Mouse (Mus musculus) hindbrain, embryonic 13.5 days (tissue): ENCODE measurements around the gene Ap2a1. TPM values are rescaled to one million over a fixed set of nuclear protein-coding genes. Genes with fewer than 3 reads are reported as not detected.
A peak's percentile ranks its signal among the peaks of the same experiment; 100 is the strongest.

Experiments used
- ATAC-seq: fragments of 200-750 bp; cut with Nextera tagmentation; 2 replicates; pipeline ENCODE4 v1.8.0; 2017; ENCODE audit warnings: moderate TSS enrichment; ENCODE audit not compliant: low FRiP score
- H3K27ac ChIP-seq: fragments of 300-500 bp; sonication (generic); 2 replicates; pipeline ENCODE4 v1.5.1; 2015; ENCODE audit warnings: inconsistent platforms, mild to moderate bottlenecking, moderate library complexity
- H3K27me3 ChIP-seq: fragments of 300-500 bp; sonication (generic); 2 replicates; pipeline ENCODE4 v1.6.1; 2015; ENCODE audit warnings: mild to moderate bottlenecking, inconsistent platforms
- H3K36me3 ChIP-seq: fragments of 300-500 bp; sonication (generic); 2 replicates; pipeline ENCODE4 v1.6.1; 2015; ENCODE audit warnings: mild to moderate bottlenecking, inconsistent platforms
- H3K4me1 ChIP-seq: fragments of 300-500 bp; sonication (generic); replicated peaks from 2 replicates; pipeline ENCODE4 v1.6.1; 2015; ENCODE audit warnings: inconsistent platforms
- H3K4me2 ChIP-seq: fragments of 300-500 bp; sonication (generic); 2 replicates; pipeline ENCODE4 v1.6.1; 2015; ENCODE audit warnings: inconsistent platforms, mild to moderate bottlenecking, moderate library complexity
- H3K4me3 ChIP-seq: fragments of 300-500 bp; sonication (generic); 2 replicates; pipeline ENCODE4 v1.5.1; 2015; ENCODE audit warnings: mild to moderate bottlenecking, inconsistent platforms
- H3K9ac ChIP-seq: fragments of 300-500 bp; sonication (generic); 2 replicates; pipeline ENCODE4 v1.6.1; 2015; ENCODE audit warnings: mild to moderate bottlenecking, inconsistent platforms
- H3K9me3 ChIP-seq: fragments of 300-500 bp; sonication (generic); 2 replicates; pipeline ENCODE4 v1.6.1; 2016; ENCODE audit warnings: inconsistent platforms
- WGBS: fragments of 180-500 bp; shearing (Covaris S2); methylation state at CpG from one replicate; pipeline ENCODE4 v1.1.7; 2015; 5-methylcytosine and 5-hydroxymethylcytosine counted together
- polyA plus RNA-seq: library from polyadenylated mRNA; unstranded; fragments of >200 nt; fragmentation: Nextera tagmentation; extraction: Ambion mirVana; gene quantifications from 2 replicates; pipeline ENCODE4 v1.2.1, GENCODE M21; 2015

The Ap2a1 gene
- polyA plus RNA-seq, 1 experiment from 2014 or later: 105 TPM

- H3K27ac ChIP-seq: peak within 1 kb of the TSS; percentile 96
- H3K27me3 ChIP-seq: no peaks in the 10 kb centered on the region
- no peaks in the 10 kb centered on the region for H3K9me3 ChIP-seq
- under 1% methylated on average over 32 of the region's 32 CpGs for WGBS
- H3K4me3 ChIP-seq: peak within 1 kb of the TSS; percentile 70
- H3K9ac ChIP-seq: peak within 1 kb of the TSS; percentile 92
- H3K4me2 ChIP-seq: peak within 1 kb of the TSS; percentile 92
- H3K36me3 ChIP-seq: peaks cover 30% of the 10 kb centered on the region
- peak; percentile 44 for ATAC-seq
- H3K4me1 ChIP-seq: peaks cover 76% of the 10 kb centered on the region
These were observed 72.2 kb downstream of the Ap2a1 start, which contains the start of gene Pnkp for GRCm38 (mm10) chr7:44857042-44857552. Gene Pnkp, plus strand, starts transcription at chr7:44857139.

- H3K27me3 ChIP-seq: no peaks in the 10 kb centered on the region
- peak overlapping the region; percentile 96 for H3K27ac ChIP-seq
- H3K4me2 ChIP-seq: peak overlapping the region; percentile 92
- ATAC-seq: no peak
- peaks cover 28% of the 10 kb centered on the region for H3K36me3 ChIP-seq
- H3K9ac ChIP-seq: peak overlapping the region; percentile 92; the same call in 1 of the 2 replicates
- WGBS: 69% methylated on average over 9 of the region's 9 CpGs
- peak overlapping the region; percentile 70 for H3K4me3 ChIP-seq
- no peaks in the 10 kb centered on the region for H3K9me3 ChIP-seq
- peaks cover 81% of the 10 kb centered on the region for H3K4me1 ChIP-seq
These were observed 72.9 kb downstream of the Ap2a1 start for GRCm38 (mm10) chr7:44856265-44856916.

GRCm38 (mm10) chr7:44855036-44855435, 74.3 kb downstream of the Ap2a1 start:
- Histone ChIP-seq H3K4me2 (peak overlapping the region; percentile 72), H3K4me3 (peak overlapping the region; percentile 45), H3K27me3 (no peaks in the 10 kb centered on the region), H3K9ac (peak overlapping the region; percentile 78), H3K36me3 (peaks cover 22% of the 10 kb centered on the region), H3K9me3 (no peaks in the 10 kb centered on the region), H3K4me1 (peaks cover 79% of the 10 kb centered on the region), H3K27ac (peak overlapping the region; percentile 95)
- no peak for ATAC-seq
- WGBS: 37% methylated on average over 10 of the region's 10 CpGs

GRCm38 (mm10) chr7:44854356-44855031, 74.8 kb downstream of the Ap2a1 start:
- Histone ChIP-seq H3K4me2 (peak overlapping the region; percentile 72), H3K9me3 (no peaks in the 10 kb centered on the region), H3K9ac (peak overlapping the region; percentile 78), H3K4me1 (peaks cover 75% of the 10 kb centered on the region), H3K36me3 (peaks cover 21% of the 10 kb centered on the region), H3K27ac (peak overlapping the region; percentile 95), H3K27me3 (no peaks in the 10 kb centered on the region), H3K4me3 (peak overlapping the region; percentile 45)
- ATAC-seq: no peak
- under 1% methylated on average over 45 of the region's 45 CpGs for WGBS

- H3K36me3 ChIP-seq: peaks cover 17% of the 10 kb centered on the region
- H3K4me2 ChIP-seq: peak overlapping the region; percentile 72
- H3K27me3 ChIP-seq: no peaks in the 10 kb centered on the region
- no peaks in the 10 kb centered on the region for H3K9me3 ChIP-seq
- H3K4me3 ChIP-seq: peak overlapping the region; percentile 45
- peak overlapping the region; percentile 78 for H3K9ac ChIP-seq
- H3K27ac ChIP-seq: peak overlapping the region; percentile 95
- WGBS: 22% methylated on average over 26 of the region's 26 CpGs
- ATAC-seq: no peak
- H3K4me1 ChIP-seq: peaks cover 70% of the 10 kb centered on the region
These were observed 75.5 kb downstream of the Ap2a1 start for GRCm38 (mm10) chr7:44853596-44854355.

GRCm38 (mm10) chr7:44853065-44853464, 76.2 kb downstream of the Ap2a1 start:
- Histone ChIP-seq H3K4me3 (no peak overlapping the region), H3K9me3 (no peaks in the 10 kb centered on the region), H3K4me1 (peaks cover 64% of the 10 kb centered on the region), H3K9ac (peak overlapping the region; percentile 39; the same call in 1 of the 2 replicates), H3K36me3 (peaks cover 17% of the 10 kb centered on the region), H3K27ac (no peak overlapping the region), H3K27me3 (no peaks in the 10 kb centered on the region), H3K4me2 (no peak overlapping the region; the same call in 1 of the 2 replicates)
- no peak for ATAC-seq
- 94% methylated on average over 2 of the region's 2 CpGs for WGBS

- no peaks in the 10 kb centered on the region for H3K27me3 ChIP-seq
- no peak overlapping the region for H3K4me3 ChIP-seq
- H3K9me3 ChIP-seq: no peaks in the 10 kb centered on the region
- no peak overlapping the region for H3K27ac ChIP-seq
- 0 out of 2 replicates have a peak overlapping the region, but pooled peaks have one; percentile 4 for H3K4me2 ChIP-seq
- 90% methylated on average over 36 of the region's 36 CpGs for WGBS
- peaks cover 17% of the 10 kb centered on the region for H3K36me3 ChIP-seq
- H3K9ac ChIP-seq: peak overlapping the region; percentile 39; the same call in 1 of the 2 replicates
- ATAC-seq: no peak
- peaks cover 64% of the 10 kb centered on the region for H3K4me1 ChIP-seq
These were observed 76.9 kb downstream of the Ap2a1 start for GRCm38 (mm10) chr7:44852259-44853027.

GRCm38 (mm10) chr7:44851625-44852234, 77.6 kb downstream of the Ap2a1 start:
- H3K4me2 ChIP-seq: peak overlapping the region; percentile 86; the same call in 1 of the 2 replicates
- peaks cover 69% of the 10 kb centered on the region for H3K4me1 ChIP-seq

GRCm38 (mm10) chr7:44850789-44851624, 78.3 kb downstream of the Ap2a1 start:
- Histone ChIP-seq H3K27ac (peak overlapping the region; percentile 98), H3K36me3 (peaks cover 27% of the 10 kb centered on the region), H3K27me3 (no peaks in the 10 kb centered on the region), H3K4me1 (peaks cover 66% of the 10 kb centered on the region), H3K4me2 (peak overlapping the region; percentile 86), H3K9ac (peak overlapping the region; percentile 87), H3K4me3 (peak overlapping the region; percentile 78), H3K9me3 (no peaks in the 10 kb centered on the region)
- no peak for ATAC-seq
- 84% methylated on average over 8 of the region's 8 CpGs for WGBS

More at GRCm38 (mm10) chr7:44851625-44852234, 77.6 kb downstream of the Ap2a1 start:
- Histone ChIP-seq H3K9ac (no peak overlapping the region), H3K36me3 (peaks cover 20% of the 10 kb centered on the region), H3K9me3 (no peaks in the 10 kb centered on the region), H3K4me3 (peak overlapping the region; percentile 78; the same call in 1 of the 2 replicates), H3K27me3 (no peaks in the 10 kb centered on the region), H3K27ac (no peak overlapping the region)
- ATAC-seq: no peak
- 94% methylated on average over 12 of the region's 12 CpGs for WGBS
